Mouse (Mus musculus): ENCODE measurements around the gene Col4a2.

Gene Col4a2

DNA sequence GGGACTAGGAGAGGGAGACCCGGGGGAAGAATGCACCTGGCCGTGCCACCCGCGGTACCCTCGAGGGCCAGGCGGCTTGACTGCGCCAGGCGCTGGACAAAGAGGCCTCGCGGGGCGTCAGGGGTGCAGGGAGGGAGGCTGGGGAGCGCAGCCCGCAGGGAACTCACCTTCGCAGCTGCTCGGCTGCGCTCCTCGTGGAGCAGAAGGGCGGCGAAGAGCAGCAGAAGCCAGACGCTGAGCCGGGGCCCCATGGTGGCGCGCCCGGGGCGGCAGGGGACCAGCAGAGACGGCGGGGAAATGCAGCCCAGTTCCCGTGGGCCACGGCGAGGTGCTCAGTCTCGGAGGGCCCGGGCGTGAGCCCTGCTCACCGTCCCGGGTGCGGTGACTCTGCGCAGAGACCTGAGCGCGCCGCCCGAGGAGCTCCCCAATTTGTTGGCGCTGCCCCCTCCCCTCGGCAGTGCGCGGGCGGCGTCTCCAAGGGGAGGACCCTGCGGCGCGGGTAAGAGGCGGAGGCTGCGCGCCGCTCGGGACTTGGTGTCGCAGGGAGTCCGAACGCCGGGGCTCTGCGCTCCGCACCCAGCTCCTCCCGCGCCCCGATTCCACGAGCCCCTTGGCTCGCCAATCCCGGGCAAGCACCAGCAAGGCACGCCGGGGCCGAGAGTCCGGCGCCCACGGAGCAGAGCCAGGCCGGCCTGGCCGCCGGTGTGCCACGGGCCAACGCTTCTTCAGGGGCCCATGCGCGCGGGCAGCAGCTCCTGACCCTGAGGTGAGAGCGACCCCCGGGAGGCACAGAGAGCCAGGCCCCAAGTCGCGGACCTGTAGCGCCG lies at the start of gene Col4a2, which contains the start of gene Col4a1:
Col4a2 (plus strand) TSS at position 457 of the 827 bp plus-strand sequence.
Col4a1 (minus strand) TSS at position 478 of the 827 bp plus-strand sequence.
- DNase-seq (ENCODE audit: low spot score in 2 of 2) = peak; percentile 70 to 77

- no peak for DNase-seq (ENCODE audit: low spot score in 2 of 2)
Observed at GRCm38 (mm10) chr8:11263848-11264247, 48.8 kb upstream of the Col4a2 start.

DNA sequence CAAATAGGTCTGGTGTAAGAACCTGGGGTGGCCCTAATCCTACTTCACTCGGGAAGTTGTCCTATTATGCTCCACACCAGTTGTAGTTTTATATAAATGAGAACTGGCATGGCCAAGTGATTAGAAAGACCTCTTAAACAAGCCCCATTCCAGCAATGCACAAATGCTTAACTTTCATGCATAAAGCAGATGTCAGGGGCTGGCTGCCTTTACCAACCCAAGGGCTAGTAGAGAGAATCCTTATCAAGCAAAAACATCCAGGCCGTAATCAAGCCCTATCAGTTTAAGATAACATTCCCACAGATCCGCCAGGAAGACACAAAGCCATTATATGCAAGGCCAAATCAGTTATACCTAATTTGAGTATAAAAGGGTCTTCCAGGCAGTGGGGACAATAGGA lies 46.6 kb upstream of the Col4a2 start:
- DNase-seq (ENCODE audit: low spot score in 2 of 2) = no peak

DNA sequence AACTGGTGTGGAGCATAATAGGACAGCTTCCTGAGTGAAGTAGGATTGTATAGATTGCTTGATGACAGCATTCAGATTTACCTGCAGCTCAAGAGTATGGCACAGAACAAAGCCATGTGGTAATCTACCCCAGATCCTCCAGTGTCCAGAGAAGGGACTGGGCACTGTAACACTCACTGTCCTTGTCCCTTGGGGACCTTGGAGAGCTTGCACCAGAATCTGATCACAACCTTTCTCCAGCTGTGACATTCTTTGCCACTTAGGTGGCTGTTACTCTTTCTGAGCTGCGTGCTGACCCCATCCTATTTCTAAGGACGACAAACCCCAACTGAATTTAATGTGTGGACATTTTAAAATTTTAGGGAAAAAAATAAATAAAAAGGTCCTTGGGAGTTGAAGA lies 46.1 kb upstream of the Col4a2 start:
- DNase-seq (ENCODE audit: low spot score in 2 of 2) = no peak

DNA sequence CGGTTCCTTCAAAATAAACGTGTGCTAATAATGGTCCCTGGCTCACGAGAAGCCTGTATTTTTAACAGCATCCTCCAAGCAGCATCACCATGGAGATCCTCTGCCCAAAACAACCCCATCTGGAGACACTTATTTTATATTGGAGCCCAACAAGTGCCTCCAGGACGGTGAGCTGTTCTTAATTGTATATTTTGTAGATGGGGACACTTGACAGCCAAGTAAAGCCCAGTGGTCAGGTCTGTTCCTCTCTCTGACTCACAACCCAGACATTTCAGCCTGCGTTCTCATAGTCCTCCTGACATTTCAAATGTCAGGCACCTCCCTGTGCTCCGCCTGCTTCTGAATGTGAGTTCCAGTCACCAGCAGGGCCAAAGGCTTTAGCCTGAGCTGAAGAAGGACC lies 43.9 kb upstream of the Col4a2 start:
- DNase-seq (ENCODE audit: low spot score in 2 of 2) = no peak

DNA sequence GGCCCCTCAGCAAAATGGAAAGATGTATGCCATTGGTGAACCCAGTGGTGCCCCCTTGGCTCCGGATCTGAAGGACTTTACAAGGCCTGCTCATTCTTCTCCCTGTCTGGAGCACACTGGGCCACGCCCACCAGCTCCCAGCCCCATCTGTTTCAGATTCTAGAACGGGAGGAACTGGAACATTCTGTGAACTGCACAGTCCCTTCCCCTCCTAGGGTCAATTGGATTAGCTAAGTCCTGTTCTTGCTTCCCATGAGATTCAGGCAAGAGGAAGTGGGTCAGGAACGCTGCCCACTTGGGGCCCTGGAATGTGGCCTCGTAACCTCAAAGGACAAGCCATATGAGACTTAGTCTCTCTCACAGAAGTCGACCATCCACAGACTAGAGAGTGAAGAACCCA lies 41.8 kb upstream of the Col4a2 start:
- no peak for DNase-seq (ENCODE audit: low spot score in 2 of 2)

GRCm38 (mm10) chr8:11272205-11272604 lies 40.4 kb upstream of the Col4a2 start:
- DNase-seq (ENCODE audit: low spot score in 2 of 2) = no peak

- peak in 1 of 2 experiments; percentile 60 for DNase-seq (ENCODE audit: low spot score in 2 of 2)
Observed at GRCm38 (mm10) chr8:11273506-11274158, 39.0 kb upstream of the Col4a2 start.

GRCm38 (mm10) chr8:11274415-11274814 lies 38.2 kb upstream of the Col4a2 start:
- no peak for DNase-seq (ENCODE audit: low spot score in 2 of 2)

DNA sequence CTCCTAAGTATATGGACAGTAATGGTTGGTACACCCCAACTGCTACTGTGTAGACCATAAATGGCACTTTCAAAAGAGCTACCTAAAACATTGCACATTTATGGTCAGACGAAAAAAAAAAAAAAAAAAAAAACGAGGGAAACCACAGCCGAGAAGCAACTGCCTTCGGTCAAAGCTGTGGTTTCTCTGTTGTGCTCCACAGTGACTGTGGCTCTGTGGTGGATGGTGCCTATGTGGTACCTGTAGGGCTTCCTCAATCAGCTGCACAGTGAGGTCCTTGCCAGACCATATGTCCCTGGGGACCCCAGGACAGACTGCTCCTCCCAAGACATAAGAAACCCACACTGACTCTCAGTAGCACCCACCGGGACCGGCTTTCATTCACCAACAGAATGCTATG lies 36.3 kb upstream of the Col4a2 start:
- no peak for DNase-seq (ENCODE audit: low spot score in 2 of 2)

- no peak for DNase-seq (ENCODE audit: low spot score in 2 of 2)
Observed at GRCm38 (mm10) chr8:11277602-11278051, 35.0 kb upstream of the Col4a2 start.

- DNase-seq (ENCODE audit: low spot score in 2 of 2) = no peak
Observed at GRCm38 (mm10) chr8:11278101-11278611, 34.4 kb upstream of the Col4a2 start.

DNA sequence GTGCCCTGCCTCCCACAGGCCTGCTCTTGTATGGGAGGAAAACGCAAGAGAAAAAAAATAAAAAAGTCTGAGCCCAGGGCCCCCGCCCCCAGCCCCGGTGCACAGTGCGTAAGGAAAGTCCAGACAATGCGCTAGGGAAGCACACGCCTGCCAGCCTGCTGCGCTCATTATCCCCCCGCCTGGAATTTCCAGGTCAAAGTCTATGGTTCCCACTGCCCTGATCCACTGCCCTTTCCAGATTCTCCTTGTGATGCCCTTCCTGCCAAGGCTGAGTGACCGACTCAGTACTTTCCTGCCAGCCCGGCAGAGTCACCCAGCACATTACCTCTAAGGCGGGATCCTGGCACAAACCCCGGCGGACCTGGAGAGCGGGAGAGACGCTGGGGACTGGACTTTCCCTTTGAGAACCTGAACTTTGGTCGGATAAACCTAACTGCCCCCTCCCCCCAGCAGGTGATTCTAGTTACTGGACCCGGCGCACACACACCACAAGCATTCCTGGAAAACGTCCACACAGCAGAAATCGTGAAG lies 33.2 kb upstream of the Col4a2 start:
- no peak for DNase-seq (ENCODE audit: low spot score in 2 of 2)

GRCm38 (mm10) chr8:11280721-11281268 lies 31.8 kb upstream of the Col4a2 start:
- DNase-seq (ENCODE audit: low spot score in 2 of 2) = no peak

DNA sequence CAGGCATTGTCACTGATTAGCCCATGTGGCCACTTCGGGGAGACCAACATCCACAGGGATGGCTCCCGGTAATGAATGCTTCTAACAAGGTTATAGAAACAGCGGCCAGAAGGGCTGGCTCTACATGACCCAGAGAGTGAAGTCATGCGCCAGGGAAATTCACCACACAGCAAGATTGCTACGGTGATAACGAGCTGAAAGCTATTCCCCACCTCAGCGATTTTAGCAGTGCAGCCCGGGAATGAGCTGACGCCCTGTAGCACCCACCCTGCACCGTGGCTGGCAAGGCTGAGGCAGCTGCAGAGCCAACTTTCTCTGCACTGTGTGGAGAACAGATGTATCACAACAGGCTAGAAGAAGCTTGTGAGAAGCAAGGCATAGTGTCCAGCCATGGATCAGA lies 30.5 kb upstream of the Col4a2 start:
- no peak for DNase-seq (ENCODE audit: low spot score in 2 of 2)

GRCm38 (mm10) chr8:11282696-11283095 lies 29.9 kb upstream of the Col4a2 start:
- DNase-seq (ENCODE audit: low spot score in 2 of 2) = no peak

- no peak for DNase-seq (ENCODE audit: low spot score in 2 of 2)
Observed at GRCm38 (mm10) chr8:11283217-11283616, 29.4 kb upstream of the Col4a2 start.

- no peak for DNase-seq (ENCODE audit: low spot score in 2 of 2)
Observed at GRCm38 (mm10) chr8:11285437-11285836, 27.2 kb upstream of the Col4a2 start.

- no peak for DNase-seq (ENCODE audit: low spot score in 2 of 2)
Observed at GRCm38 (mm10) chr8:11287139-11287538, 25.5 kb upstream of the Col4a2 start.

GRCm38 (mm10) chr8:11288286-11288685 lies 24.3 kb upstream of the Col4a2 start:
- no peak for DNase-seq (ENCODE audit: low spot score in 2 of 2)

- DNase-seq (ENCODE audit: low spot score in 2 of 2) = no peak
Observed at GRCm38 (mm10) chr8:11290533-11290932, 22.1 kb upstream of the Col4a2 start.

GRCm38 (mm10) chr8:11292611-11293010 lies 20.0 kb upstream of the Col4a2 start:
- DNase-seq (ENCODE audit: low spot score in 2 of 2) = no peak

Data from frontal cortex, postnatal 10 days (tissue).